Mouse (Mus musculus) ES-Bruce4 (cell line): ENCODE data around the gene Kcnk12.

Source experiments
- CTCF ChIP-seq: IDR thresholded peaks from one replicate; pipeline ENCODE4 v1.8.1; 2011; ENCODE audit warnings: low read depth, low read length
- POLR2A ChIP-seq: IDR thresholded peaks from one replicate; pipeline ENCODE4 v1.8.1; 2011; ENCODE audit warnings: low read length; ENCODE audit not compliant: insufficient read depth

DNA sequence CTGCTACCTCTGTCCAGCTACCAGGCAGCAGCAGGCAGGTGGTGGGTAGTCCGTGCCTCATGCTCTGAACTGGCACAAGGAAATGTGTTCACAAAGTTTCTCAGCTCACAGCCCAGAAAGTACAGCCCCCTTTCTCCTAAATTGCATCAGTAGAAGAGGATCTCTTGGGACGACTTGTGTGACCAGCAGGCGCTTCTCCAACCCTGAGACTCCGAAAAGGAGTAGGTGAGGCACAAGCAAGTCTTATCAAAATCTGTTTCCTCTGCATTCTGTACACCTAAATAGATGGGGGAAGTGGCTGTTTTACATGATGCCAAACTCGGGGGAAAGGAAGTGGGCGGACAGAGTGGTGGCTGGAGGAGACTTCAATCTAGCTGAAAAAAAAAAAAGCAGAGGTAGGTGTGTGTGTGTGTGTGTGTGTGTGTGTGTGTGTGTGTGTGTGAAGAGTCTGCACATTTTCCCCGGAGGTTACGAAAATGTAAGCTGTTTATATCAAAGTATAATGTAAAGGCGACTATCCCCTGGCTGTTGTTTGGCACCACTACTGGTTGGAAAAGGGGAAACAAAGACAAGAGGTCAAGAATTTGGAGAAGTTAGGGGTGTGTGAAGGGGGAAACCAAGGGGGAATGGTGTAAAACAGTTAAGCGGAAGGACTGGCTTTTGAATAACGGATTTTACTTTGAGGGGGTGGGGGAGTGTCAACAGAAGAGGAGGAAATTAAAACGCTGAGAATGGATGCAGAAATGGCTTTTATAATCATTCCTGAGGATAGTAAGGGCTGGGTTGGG is 1.7 kb downstream of the Kcnk12 start:
- TF ChIP-seq POLR2A (no peak), CTCF (no peak)
